Mouse (Mus musculus) gastrocnemius, postnatal 25 days (tissue): ENCODE results near the gene Slc6a13. TPM values are rescaled to one million over a fixed set of nuclear protein-coding genes. Genes with fewer than 3 reads are reported as not detected.
"Not testable (repeated sequence)": the region's sequence is repeated elsewhere in the genome, so short reads cannot be mapped to it uniquely, and the experiment has no call there.

ENCODE experiments used
- DNase-seq: peaks from one replicate; pipeline ENCODE4 v3.0.0; 2022
- total RNA-seq, 2 experiments: library from RNA; stranded (reverse); gene quantifications; 1 replicate in 1 of 2; 2 replicates in 1 of 2; pipeline ENCODE4 v1.2.3; 2021

The Slc6a13 gene
- total RNA-seq, 2 experiments from 2014 or later = 0.79 to 0.86 TPM

DNA sequence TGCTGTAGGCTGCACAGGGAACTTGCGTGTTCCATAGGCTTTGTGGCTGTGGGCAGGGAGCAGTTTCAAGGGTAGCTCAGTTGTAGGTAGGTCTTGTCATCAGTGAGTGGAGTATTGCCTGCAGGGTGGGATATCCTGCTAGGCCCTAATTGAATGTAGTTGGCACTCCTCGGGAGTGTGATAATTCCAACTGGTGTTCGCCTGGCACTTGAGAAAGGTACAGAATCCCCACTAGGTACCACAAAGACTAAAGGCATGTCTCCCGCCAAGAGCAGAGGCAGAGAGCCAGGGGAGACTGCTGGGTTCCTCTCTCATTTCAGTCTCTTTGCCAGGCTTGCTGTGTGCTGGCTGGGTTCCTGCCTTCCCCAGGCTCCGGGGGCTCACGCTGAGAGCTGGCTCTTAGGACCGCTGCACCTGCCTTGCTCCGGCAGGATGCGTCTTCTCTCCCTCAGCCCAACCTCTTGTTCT, 28.4 kb downstream of the Slc6a13 start:
- DNase-seq = peak; percentile 33

DNA sequence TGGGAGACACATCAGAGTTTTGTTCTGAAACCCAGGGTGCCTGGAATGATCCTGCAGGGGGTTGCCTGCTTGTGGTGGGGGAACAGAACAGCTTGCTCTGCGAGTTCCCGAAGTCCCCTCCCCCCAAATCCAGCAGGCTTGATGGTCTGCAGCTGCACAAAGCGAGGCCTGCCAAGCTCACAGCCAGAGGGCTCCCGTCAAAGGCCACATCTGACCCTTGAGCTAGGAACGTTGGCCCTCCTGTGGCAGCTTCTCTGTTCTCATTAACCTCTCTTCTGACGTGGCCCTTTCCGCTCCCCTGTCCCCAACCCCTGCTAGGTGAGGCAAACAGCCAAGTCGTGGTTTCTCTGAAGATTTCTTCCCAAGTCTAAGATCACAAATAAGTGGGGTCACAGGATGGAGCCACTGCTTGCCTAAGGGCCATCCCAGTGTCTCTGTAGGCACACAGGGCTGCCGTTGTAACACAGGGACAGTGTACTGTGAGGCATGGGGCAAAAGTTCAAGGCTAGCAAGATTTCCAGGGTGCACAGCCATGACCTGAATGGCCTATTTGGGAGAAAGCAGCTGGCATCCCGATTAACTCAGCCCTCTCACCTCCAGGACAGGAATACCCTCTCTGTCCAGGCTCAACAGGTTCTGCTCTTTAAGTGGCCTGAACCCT, 30.0 kb downstream of the Slc6a13 start:
- no peak for DNase-seq

DNA sequence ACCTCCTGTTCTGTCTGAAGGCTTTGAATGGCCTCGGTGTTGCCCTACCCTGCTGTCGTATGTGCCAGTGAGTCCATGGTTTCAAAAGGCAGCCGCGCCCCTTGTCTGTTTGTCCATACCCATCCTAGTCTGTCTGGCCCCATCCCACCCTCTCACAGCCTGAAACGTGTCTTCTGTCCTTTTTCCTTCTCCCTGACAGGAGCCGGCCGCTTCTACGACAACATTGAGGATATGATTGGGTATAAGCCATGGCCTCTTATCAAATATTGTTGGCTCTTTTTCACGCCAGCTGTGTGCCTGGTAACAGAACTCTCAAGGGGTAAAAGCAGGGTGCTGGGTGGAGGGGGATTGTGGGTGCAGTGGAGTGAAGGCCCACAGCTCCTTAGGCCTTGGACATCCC, 35.8 kb downstream of the Slc6a13 start:
- no peak for DNase-seq

DNA sequence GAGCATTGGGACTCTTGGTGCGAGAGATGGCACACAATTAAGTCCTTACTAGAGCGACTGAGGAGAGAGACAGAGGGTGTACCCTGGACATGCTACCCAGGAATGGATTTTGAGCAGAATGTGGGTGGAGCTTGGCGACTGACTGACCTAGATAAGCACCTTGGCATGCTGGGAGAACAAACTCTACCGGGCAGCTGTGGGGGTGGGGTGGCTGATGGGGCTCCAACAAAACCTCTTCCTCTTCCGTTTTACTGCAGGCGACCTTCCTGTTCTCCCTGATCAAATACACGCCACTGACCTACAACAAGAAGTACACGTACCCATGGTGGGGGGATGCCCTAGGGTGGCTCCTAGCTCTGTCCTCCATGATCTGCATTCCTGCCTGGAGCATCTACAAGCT, 36.5 kb downstream of the Slc6a13 start:
- no peak for DNase-seq

DNA sequence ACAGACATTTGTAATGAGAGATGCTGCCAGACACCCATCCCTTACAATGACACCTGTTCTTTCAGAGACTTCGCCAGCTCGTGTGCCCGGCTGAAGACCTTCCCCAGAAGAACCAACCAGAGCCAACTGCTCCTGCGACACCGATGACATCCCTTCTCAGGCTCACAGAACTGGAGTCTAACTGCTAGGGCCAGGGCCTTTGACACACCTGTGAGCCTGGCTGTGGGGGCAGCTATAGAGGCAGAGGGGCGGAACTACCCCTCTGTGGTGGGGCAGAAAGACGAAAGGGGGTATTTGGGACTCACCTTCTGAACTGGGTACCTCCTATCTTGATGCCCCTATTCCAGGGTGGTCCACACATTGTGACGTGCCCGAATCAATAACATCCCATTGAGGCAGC, 37.2 kb downstream of the Slc6a13 start:
- no peak for DNase-seq

DNA sequence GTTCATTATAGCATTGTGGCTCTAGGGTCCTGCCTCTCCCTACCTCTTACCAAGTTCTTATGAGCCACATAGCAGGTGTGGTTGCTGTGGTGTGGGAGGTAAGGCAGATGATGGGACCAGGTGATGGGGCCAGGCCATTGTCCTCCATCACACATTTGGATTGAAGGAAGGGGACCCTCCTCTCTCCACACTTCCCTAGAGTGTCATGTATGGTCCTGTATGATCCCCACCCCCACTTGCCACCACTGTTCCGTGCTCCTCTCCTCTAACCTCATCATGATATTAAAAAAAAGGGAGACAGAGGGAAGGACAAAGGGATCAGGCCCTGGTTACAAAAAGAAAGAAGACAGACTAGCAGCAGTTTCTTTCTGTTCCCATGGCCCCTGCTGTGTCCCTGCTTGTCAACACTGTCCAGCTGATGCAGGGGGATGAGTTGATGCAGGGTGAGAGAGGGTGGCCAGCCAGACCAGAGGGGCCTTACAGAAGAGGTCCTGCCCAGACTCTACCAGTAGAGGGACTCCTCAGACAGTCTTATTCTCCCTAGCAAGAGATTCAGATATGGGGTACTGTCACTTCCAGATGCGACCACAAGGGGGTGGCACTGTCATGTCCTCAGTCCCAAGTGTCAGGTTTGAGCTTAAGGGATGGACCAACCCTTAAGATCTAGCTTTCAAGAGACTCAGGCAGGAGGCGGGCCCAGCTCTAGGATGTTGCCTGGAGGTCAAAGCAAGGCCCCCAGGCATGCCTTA, 37.9 kb downstream of the Slc6a13 start:
- peak; percentile 74 for DNase-seq

DNA sequence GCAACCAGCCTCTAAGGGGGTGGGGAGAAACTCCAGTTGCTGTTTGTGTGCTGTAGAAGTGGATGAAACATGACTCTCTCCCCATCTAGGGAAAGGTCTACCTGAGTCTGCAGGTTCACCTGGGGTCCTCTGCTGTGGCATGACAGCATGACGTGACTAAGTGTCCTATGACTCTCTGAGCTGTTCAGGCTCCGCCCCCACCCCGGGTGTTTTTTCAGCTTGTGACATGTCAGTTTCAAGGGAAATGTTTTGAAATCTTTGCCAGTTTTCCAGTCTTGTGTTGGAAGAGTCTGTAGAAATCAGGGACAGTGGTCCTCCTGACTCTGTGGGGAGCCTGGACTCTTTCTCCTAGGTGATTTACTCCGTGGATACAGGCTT, 38.5 kb downstream of the Slc6a13 start:
- DNase-seq = no peak

DNA sequence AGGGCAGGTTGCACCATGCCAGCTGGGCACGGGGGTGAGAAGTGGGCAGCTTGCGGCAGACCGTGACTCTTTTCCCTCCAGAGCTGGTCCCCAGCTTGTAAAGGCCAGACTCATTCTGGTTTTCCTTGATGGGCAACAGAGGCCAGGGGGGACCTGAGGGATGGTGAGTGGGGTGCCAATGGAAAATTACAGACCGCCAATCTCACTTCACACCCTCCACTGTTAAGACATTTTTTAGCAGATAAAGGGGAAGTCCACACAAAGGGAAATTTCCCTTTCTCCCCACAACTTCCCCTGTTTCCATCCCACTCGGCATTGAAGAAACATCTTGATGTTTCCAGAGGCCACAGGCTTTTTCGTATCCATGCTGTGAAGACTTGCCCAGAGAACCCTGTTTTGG, 41.6 kb downstream of the Slc6a13 start:
- DNase-seq = no peak

DNA sequence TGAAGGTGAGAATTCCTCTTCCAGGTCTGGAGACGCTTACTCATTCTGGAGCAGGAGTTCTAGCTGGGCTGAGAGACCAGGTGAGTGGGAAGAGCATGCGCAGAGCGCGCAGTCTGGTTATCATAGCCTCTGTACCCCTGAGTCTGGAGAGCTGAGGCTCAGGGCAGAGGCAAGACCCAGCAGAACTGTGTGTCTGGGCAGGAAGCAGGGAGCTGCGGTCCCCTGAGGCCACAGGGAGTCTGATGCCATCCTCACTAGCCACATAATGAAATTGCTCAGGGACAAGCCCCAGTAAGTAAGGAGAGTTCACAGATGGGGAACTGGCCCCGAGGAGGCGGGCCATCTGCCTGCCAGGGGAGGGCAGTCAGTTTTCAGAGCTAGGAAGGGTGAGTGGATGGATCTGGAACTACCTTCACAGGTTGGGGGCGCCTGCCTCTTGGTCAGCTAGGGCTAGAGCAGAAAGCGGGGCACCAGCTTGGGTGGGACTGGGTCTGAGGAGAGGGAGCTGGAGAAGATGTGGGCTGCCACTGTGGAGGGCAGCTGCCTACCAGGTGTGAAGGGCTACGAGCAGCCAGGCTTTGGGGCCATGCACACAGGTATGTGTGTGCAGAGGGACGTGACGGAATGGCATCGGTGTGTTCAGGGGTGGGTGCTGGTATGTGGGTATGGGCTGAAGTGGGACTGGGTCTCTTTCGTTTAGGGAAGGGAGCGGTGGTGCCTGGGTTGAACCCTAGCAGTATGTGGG, 43.2 kb downstream of the Slc6a13 start, which contains the start of gene Slc6a12:
TSS of gene Slc6a12 (plus strand) at position 51 of the 745 bp plus-strand sequence.
- DNase-seq = no peak

DNA sequence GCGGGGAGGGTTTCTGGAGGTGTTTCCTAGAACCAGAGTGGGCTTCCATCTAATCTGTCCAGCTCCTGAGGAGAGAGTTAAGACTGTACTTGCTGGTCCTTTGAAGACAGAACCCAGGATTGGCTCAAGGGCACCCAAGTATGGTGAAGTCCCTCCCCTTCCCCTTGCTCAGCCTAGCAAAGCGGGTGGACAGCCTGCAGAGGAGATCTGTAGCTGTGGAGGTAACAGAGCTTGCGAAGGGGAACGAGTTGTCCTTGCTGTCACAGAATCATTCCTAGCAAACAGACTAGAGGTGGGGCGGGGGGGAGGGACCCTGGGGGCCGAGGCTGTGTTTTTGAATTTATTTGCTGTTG, 43.7 kb downstream of the Slc6a13 start:
- no peak for DNase-seq

DNA sequence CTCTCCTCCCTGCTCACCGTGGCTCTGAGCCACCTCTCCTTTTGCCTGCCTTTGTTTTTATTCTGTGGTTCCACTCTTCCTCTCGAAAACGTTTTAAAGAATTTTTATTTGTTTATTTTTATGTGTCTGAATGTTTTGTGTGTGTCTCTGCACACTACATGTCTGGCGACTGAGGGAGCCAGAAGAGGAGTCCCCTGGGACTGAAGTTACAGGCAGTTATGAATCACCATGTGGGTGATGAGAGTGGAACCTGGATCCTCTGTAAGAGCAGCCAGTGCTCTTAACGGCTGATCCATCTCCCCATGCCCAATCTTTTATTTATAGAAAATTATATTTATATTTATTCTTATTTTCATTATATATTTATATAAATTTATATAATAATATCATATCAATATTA, 44.3 kb downstream of the Slc6a13 start:
- DNase-seq = no peak

DNA sequence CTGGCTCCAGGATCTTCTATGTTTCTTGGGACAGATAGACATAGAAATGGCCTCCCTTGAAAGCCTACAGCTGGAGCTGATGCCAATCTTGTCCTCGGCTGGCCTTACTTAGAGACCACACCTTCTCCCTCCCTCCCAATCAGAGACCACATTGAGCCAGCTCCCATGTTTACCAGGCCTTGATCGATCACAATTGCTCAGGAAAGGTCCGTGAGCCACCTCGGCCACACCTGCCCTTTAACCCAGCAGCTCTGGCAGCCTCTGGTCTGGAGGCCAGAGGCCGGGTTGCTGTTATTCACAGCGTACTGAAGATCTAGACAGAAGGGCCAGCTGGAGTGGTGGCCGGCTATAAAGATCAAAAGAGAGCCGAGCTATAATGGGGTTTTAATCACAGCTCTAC, 46.4 kb downstream of the Slc6a13 start:
- DNase-seq = no peak

DNA sequence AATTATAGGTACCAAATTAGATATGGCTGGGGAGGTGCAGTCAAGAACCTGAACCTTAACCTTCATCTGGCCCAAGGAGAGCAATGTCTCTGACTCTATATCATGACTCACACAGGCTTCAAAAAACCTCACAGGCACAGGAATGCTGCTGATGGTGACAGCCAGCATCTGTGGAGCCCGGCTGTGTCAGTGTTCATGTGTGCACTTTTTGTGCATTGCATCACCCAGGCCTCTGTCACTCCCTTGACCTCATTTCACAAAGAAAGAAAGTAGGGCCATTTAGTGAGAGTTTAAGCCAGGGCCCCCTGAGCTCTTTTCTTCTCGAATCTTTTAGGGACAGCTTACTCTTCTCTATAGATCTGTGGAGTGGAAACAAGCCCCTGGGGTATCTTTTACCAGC, 52.2 kb downstream of the Slc6a13 start:
- no peak for DNase-seq

DNA sequence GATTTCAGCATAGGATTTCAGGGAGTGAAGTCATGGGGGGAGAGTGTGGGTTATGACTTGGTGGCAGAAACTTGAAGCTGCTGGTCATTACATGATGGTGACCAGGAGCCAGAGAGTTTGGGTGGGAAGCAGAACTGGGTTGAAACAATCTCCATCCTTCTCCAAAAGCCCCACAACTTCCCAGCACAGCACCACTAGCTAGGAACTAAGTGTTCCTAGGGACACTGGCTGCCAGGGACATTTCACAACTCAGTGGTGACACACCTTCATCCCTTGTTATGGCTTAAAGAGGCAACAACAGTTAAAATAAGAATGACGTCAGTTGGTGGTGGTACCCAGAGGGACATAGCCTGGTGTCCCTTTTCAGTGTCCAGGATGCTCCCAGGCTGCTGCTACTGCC, 56.0 kb downstream of the Slc6a13 start:
- DNase-seq = no peak

DNA sequence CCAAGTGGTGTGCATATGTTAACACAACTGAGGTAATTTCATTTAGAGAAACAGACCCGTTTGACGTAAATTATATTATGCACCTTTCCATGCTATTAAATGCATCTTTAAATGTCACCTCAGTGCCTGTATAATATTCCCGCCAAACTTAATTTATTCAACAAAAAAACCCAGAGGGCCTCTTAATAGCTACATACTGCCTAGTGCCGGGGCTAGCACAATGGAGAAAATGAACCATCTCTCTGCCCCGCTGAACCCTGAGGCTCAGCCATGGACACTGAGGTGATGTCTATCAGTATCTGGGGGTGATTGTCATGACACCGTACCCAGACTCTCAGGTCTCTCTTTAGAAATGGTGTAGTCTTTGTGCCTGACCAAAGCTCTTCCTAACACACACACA, 57.2 kb downstream of the Slc6a13 start:
- DNase-seq = no peak

DNA sequence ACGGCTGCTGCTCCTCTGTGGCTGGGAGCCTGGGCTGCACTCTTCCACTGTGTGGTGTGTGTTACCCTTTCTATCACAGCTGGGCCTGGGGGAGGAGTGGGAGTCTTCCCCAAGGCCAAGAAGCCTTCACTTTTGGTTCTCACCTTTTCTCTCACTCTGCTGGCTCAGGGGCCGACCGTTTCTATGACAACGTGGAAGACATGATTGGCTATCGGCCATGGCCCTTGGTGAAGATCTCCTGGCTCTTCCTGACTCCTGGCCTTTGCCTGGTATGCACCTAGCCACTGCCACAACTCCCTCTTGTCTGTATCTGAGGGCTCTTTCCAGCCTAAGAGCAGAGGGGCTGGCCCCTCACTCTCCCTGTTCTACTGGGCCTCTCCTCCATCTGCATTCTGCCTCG, 63.0 kb downstream of the Slc6a13 start:
- no peak for DNase-seq

DNA sequence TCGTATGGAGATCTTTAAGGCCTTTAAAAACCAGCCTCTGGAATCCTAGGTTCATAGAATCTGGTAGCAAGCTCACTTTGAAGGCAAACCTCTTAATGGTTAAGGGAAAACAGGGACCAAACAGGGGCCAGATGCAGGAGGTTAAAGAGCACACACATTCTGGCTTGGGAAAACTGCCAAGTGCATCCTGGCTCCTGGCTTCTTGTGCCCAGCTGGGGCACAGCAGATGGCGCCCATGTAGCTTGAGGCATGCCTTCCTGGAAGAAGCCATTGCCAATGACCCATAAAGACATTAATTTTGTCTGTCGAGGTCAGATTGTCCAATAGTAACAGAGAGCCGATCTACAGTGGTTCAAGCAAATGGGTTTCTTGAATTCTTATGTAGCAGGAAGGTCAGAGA, 63.9 kb downstream of the Slc6a13 start:
- no peak for DNase-seq

DNA sequence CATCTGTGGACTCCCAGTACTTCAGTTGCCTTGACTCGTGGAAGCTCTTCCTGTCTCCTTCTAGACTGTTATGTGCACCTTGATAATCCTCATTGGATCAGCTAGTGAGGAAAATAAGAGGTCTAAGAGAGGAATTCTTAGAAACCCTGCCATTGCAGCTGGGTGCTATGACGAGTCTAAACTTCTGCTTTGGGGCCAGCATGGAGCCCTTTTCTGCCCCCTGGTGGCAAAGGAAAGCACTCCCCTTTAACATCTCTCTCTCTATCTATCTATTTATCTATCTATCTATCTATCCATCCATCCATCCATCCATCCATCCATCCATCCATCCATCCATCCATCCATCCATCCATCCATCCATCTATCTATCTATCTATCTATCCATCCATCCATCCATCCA, 66.5 kb downstream of the Slc6a13 start:
- not testable (repeated sequence) for DNase-seq

DNA sequence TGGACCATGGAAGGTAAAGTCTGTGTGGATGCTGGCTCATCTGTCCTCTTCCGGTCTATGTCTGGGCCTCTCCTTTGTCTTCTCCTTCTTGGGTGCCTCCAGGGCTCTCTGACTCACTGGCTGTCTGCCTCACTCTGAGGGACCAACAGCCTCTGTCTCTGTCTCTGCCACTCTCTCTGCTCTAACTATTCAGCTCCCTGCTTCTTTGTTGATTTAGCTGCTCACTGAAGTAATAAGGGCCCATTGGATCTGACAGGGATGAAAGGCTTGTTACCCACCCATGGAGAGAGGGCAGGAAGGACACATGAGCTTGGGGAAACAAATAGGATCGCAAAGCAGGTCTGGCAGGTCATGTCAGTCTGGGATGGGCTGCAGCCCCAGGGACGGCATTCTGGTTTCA, 67.1 kb downstream of the Slc6a13 start:
- DNase-seq = no peak

DNA sequence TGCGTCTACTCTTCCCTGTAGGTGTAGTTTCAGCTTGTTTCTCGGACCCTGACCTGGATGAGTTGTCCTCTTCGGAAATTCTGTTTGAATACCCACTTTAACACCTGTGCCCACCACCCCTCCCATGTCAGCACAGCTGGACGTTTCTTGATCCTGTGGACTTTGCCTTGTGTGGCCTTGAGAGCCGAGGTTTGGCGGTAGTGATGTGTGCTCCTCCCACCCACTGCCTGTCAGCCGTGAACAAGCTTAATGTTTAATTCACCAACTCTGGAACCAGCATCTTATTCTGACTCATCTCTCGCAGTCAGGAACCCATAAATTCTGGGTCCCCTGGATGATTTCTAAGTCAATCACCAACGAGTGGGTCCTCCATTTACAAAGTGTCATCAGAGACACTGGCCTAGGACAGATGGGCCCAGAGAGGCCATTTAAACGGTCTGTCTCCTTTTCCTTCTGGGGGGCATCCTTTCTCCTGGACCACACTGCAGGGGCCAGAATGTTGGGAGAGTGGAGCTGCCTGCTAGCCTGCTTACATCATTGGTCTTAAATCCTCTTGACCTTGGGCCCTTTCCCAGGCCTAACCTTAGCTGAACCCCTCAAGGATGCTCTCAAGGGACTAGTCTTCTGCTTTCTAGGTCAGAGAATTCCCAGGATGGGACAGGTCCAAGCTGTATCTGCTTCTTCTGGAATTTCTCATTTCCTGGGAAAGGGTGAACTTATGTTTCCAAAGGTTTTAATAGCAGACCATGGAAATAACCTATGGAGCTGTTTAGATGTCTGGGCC, 71.4 kb downstream of the Slc6a13 start:
- peak; percentile 20 for DNase-seq

DNA sequence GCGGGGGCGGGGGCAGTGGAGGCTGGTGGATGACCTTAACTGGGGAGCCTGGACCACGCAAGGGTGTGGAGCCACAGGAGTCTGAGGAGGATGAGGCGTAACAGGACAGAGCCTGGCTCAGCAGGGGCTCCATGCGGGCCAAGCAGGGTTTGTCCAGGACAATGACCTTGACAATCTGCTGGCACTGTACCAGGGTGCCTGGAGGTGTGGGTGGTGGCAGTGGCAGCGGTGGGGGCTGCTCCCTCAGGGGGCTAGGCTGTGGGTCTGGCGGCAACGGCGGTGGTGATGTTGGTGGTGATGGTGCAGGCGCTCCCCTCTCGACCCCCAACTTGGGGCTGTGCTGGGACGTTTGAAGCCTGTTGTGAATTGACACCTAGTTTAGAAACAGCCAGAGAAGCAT, 76.1 kb downstream of the Slc6a13 start:
- no peak for DNase-seq

DNA sequence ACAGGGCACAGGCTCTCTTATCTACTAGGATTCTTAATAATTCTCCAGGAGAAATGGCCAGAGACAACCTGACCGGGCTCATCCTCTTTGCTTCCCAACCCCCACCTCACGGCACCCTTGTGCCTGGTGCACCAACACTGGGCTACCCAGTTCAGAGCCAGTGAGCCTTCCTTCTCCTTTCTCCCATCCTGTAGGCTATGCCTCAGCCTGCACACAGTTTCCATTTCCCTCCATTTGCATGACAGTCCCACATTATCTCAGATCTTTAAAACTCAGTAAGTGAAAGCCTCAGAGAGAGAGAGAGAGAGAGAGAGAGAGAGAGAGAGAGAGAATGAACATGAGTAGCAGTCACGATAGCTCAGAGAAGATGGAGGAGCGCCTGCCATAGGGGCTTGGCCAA, 78.2 kb downstream of the Slc6a13 start:
- no peak for DNase-seq

DNA sequence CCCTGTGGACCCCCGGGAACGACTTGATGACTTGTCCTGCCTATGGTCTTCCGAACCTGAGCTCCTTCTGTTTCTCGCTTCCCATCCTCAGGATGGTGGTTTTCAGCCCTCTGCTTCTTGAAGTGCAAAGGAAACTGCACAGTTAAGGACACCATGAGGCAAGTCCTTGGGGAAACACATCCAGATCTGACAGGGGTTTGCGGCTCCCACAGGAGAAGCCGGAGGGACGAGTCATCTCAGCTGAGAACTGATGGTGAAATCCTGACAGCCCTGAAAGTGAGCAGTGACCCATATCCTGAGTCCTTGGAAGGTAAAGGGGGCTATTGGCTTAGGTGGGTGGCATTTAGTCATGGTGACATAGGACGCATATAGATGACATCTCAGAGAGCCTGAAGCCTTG, 80.5 kb downstream of the Slc6a13 start:
- DNase-seq = no peak
